Mouse (Mus musculus) spleen, adult 2 months (tissue): ENCODE data around the gene Tceal1.
"Not testable (repeated sequence)": the region's sequence is repeated elsewhere in the genome, so short reads cannot be mapped to it uniquely, and the experiment has no call there.

ENCODE experiments used
- CTCF ChIP-seq: fragments of 200-500 bp; IDR thresholded peaks from 2 replicates; pipeline ENCODE4 v1.5.1; 2011; ENCODE audit warnings: mild to moderate bottlenecking, inconsistent platforms; ENCODE audit not compliant: insufficient read depth, insufficient read length, insufficient replicate concordance; ENCODE audit errors: extremely low read depth
- POLR2A ChIP-seq: fragments of 200-500 bp; IDR thresholded peaks from 2 replicates; pipeline ENCODE4 v1.6.1; 2011; ENCODE audit warnings: low read depth, low read length, inconsistent platforms

DNA sequence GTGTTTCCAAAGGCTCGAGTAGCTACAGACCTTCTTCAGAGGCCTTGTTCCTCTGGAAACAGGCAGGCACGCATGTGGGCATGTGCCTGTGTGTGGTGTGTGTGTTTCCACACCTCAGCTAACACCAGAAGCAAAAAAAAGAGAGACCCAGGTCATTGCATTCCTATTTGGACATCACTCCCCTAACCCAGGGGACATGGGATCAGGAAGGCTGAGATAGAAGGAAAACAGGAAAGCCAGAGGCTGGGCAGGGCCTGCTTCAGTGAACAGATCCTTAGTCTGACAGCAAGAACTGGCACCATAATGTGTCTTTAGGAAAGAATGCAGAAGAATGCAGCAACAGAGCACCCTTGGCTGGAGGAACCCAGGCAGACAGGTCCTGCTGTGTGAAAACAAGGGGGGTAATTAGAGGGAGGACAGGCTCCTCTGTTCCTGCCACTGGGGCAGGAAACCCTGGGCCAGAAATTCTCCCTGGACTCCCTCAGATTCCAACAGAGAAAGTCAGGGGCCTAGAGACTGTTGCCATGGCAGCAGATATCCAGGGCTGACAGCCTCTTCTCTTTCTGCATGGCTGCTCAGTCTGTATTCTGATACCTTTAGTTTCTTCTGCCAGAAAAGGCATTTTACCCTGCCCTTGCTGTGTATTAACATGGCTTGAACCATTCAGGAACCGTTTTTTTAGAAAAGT, 16.0 kb upstream of the Tceal1 start:
- not testable (repeated sequence) for TF ChIP-seq CTCF, POLR2A
